In the genomic region with DNA sequence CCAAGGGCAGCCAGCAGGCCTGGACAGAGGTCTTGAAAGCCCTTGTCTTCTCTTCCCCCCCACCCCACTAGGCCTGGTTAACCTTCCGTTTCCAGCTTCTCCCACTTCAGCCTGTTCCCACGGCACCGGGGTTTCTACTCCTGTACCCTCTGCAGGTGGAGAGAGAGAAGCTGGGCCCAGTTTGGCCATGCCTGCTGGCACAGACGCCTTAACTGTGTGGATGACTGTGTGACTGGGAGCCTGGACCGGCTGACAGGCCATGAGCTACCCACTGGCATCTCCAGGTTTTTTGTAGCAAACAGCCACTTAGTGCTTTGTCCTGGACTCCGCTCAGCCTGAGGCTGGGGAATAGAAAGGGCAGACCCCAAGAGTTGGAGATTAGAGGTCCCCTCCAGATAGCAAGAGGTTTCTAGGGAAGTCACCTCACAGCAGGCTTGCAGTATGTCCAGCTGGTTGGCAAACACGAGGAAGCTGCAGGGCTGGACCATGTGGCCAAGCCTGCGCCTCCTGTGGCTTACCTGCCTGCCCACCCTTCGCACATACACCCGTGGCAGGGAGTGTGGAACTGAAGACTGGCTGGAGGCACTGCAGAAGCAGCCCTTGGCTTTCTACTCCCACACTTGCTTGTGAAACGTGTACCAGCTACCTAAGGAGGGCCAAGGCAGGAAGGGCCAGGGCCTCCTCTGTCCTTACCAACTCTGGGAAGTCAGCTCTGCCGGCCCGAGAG, we compare ENCODE assay signal across 18 mouse cellular contexts. TPM values are rescaled to one million over a fixed set of nuclear protein-coding genes. Genes with fewer than 3 reads are reported as not detected.
DNase-seq lines count a peak whose midpoint lies in the region; ATAC-seq lines count a peak whose summit lies in the region.
"Had no signal": no experiment of that assay in that cellular context is flagged by ENCODE, and none has a peak within 500 bp of the region (broad histone marks: within the 10 kb centered on the region; RNA-seq: fewer than 3 reads in every experiment).

No protein-coding gene starts in this region.

- H3K4me3 ChIP-seq in forebrain, embryonic 11.5 days (ENCODE audit: low read depth, low read length) = no peak overlapping the region
- no peak overlapping the region for H3K4me3 ChIP-seq in forebrain, embryonic 14.5 days (ENCODE audit: low read depth, low read length)
- H3K4me3 ChIP-seq in hindbrain, embryonic 13.5 days = no peak overlapping the region
- no peak overlapping the region for H3K4me3 ChIP-seq in hindbrain, embryonic 11.5 days (ENCODE audit: low read depth, low read length)
- H3K4me3 ChIP-seq: embryonic facial prominence, embryonic 10.5 days; heart, embryonic 13.5 days had no signal

- no peak for ATAC-seq in forebrain, embryonic 11.5 days (replicated peaks; ENCODE audit: low FRiP score)
- ATAC-seq in forebrain, embryonic 14.5 days = no peak
- no peak for ATAC-seq in hindbrain, embryonic 13.5 days (ENCODE audit: low FRiP score)
- no peak for ATAC-seq in hindbrain, embryonic 11.5 days (ENCODE audit: low FRiP score)
- ATAC-seq: forebrain, postnatal 0 days; intestine, embryonic 16.5 days had no signal

- peak; percentile 34 for DNase-seq in cerebellum, adult 11-12 months
- no peak for DNase-seq in cerebellum, adult 11 months
- peak; percentile 48 for DNase-seq in forebrain, embryonic 11.5 days (ENCODE audit: low spot score)
- no peak for DNase-seq in forebrain, embryonic 14.5 days (ENCODE audit: low spot score)
- no peak for DNase-seq in hindbrain, embryonic 11.5 days (ENCODE audit: low spot score)
- no peak for DNase-seq in left cerebral cortex, postnatal 4 days
- DNase-seq: adrenal gland, postnatal 25 days; forebrain, postnatal 0 days; gastrocnemius, postnatal 14 days; heart, postnatal 36 days; kidney, adult 2 months had no signal

- no peak overlapping the region for H3K9ac ChIP-seq in forebrain, embryonic 11.5 days (ENCODE audit: low read length)
- H3K9ac ChIP-seq in forebrain, embryonic 14.5 days (ENCODE audit: low read length) = no peak overlapping the region
- H3K9ac ChIP-seq in hindbrain, embryonic 13.5 days = no peak overlapping the region
- H3K9ac ChIP-seq in hindbrain, embryonic 11.5 days (ENCODE audit: low read depth, low read length) = no peak overlapping the region
- H3K9ac ChIP-seq: forebrain, postnatal 0 days; heart, embryonic 13.5 days; hindbrain, embryonic 14.5 days had no signal

- H3K4me1 ChIP-seq in forebrain, embryonic 11.5 days (replicated peaks; ENCODE audit: control insufficient read depth, insufficient read depth, low read length) = no peaks in the 10 kb centered on the region
- H3K4me1 ChIP-seq in forebrain, embryonic 14.5 days (ENCODE audit: control insufficient read depth, insufficient read depth, low read length) = no peaks in the 10 kb centered on the region
- peaks cover 7% of the 10 kb centered on the region for H3K4me1 ChIP-seq in hindbrain, embryonic 13.5 days (replicated peaks)
- no peaks in the 10 kb centered on the region for H3K4me1 ChIP-seq in hindbrain, embryonic 11.5 days (replicated peaks; ENCODE audit: control insufficient read depth, insufficient read depth, low read length)

- WGBS in forebrain, embryonic 11.5 days = 87% methylated on average over 13 of the region's 13 CpGs
- WGBS in forebrain, embryonic 14.5 days = 85% methylated on average over 13 of the region's 13 CpGs
- 88% methylated on average over 13 of the region's 13 CpGs for WGBS in hindbrain, embryonic 13.5 days
- 91% methylated on average over 13 of the region's 13 CpGs for WGBS in hindbrain, embryonic 11.5 days

- no peaks in the 10 kb centered on the region for H3K9me3 ChIP-seq in forebrain, embryonic 11.5 days (ENCODE audit: control insufficient read depth, low read length)
- no peaks in the 10 kb centered on the region for H3K9me3 ChIP-seq in forebrain, embryonic 14.5 days (replicated peaks; ENCODE audit: control insufficient read depth, low read length)
- no peaks in the 10 kb centered on the region for H3K9me3 ChIP-seq in hindbrain, embryonic 13.5 days
- H3K9me3 ChIP-seq in hindbrain, embryonic 11.5 days (ENCODE audit: control insufficient read depth, low read length) = no peaks in the 10 kb centered on the region
- H3K9me3 ChIP-seq: embryonic facial prominence, embryonic 10.5 days; heart, embryonic 13.5 days had no signal

- peaks cover 38% of the 10 kb centered on the region for H3K36me3 ChIP-seq in forebrain, embryonic 11.5 days (ENCODE audit: control insufficient read depth, insufficient read depth, low read length)
- H3K36me3 ChIP-seq in forebrain, embryonic 14.5 days (ENCODE audit: control insufficient read depth, insufficient read depth, low read length) = peaks cover 88% of the 10 kb centered on the region
- H3K36me3 ChIP-seq in hindbrain, embryonic 13.5 days = peaks cover 80% of the 10 kb centered on the region
- peaks cover 19% of the 10 kb centered on the region for H3K36me3 ChIP-seq in hindbrain, embryonic 11.5 days (ENCODE audit: control insufficient read depth, insufficient read depth, low read length)

- no peak overlapping the region for H3K4me2 ChIP-seq in forebrain, embryonic 11.5 days (ENCODE audit: low read depth, low read length, severe bottlenecking)
- H3K4me2 ChIP-seq in forebrain, embryonic 14.5 days (ENCODE audit: low read length) = no peak overlapping the region
- no peak overlapping the region for H3K4me2 ChIP-seq in hindbrain, embryonic 13.5 days
- no peak overlapping the region for H3K4me2 ChIP-seq in hindbrain, embryonic 11.5 days (replicated peaks; ENCODE audit: low read depth, low read length)
- H3K4me2 ChIP-seq: heart, embryonic 13.5 days; hindbrain, embryonic 14.5 days had no signal

- no peak overlapping the region for H3K27ac ChIP-seq in forebrain, embryonic 11.5 days (ENCODE audit: low read depth, low read length)
- H3K27ac ChIP-seq in forebrain, embryonic 14.5 days (ENCODE audit: low read depth, low read length) = no peak overlapping the region
- 0 out of 2 replicates have a peak overlapping the region, but pooled peaks have one; percentile 20 for H3K27ac ChIP-seq in hindbrain, embryonic 13.5 days
- no peak overlapping the region for H3K27ac ChIP-seq in hindbrain, embryonic 11.5 days (ENCODE audit: low read depth, low read length)
- H3K27ac ChIP-seq: embryonic facial prominence, embryonic 10.5 days; heart, embryonic 13.5 days; hindbrain, embryonic 14.5 days had no signal

- no peaks in the 10 kb centered on the region for H3K27me3 ChIP-seq in forebrain, embryonic 11.5 days (ENCODE audit: control insufficient read depth, insufficient read depth, low read length)
- H3K27me3 ChIP-seq in forebrain, embryonic 14.5 days (replicated peaks; ENCODE audit: control insufficient read depth, insufficient read depth, low read length) = no peaks in the 10 kb centered on the region
- H3K27me3 ChIP-seq in hindbrain, embryonic 13.5 days = no peaks in the 10 kb centered on the region
- no peaks in the 10 kb centered on the region for H3K27me3 ChIP-seq in hindbrain, embryonic 11.5 days (ENCODE audit: control insufficient read depth, insufficient read depth, low read length)
- H3K27me3 ChIP-seq: heart, embryonic 13.5 days had no signal

- intact Hi-C loops in left cerebral cortex, postnatal 4 days (cut with DNase I) = no loop called here

RNA-seq across cellular contexts. Expression of gene A3galt2, which starts 3.0 kb away (rescaled TPM):
- 0.56 TPM in 2 replicates for polyA plus RNA-seq in forebrain, embryonic 11.5 days (2014; fragmentation: Nextera tagmentation; extraction: Ambion mirVana)
- 0.27 and 0.38 TPM in 2 replicates for polyA plus RNA-seq in forebrain, embryonic 14.5 days (2014; fragmentation: Nextera tagmentation; extraction: Ambion mirVana)
- polyA plus RNA-seq in hindbrain, embryonic 13.5 days (2015; fragmentation: Nextera tagmentation; extraction: Ambion mirVana) = 0.38 and 0.53 TPM in 2 replicates
- polyA plus RNA-seq in hindbrain, embryonic 11.5 days (2014; fragmentation: Nextera tagmentation; extraction: Ambion mirVana) = 0.42 and 0.51 TPM in 2 replicates
- total RNA-seq in left cerebral cortex, postnatal 4 days (2021) = 1 to 10 TPM; 1.1 to 1.3 TPM
- total RNA-seq: gastrocnemius, adult 18-20 months; MEL had no signal

RNA-seq across cellular contexts. Expression of gene Zfp362, which starts 53.7 kb away (rescaled TPM):
- 53.0 and 55.2 TPM in 2 replicates for polyA plus RNA-seq in forebrain, embryonic 11.5 days (2014; fragmentation: Nextera tagmentation; extraction: Ambion mirVana)
- 26.1 and 31.3 TPM in 2 replicates for polyA plus RNA-seq in forebrain, embryonic 14.5 days (2014; fragmentation: Nextera tagmentation; extraction: Ambion mirVana)
- polyA plus RNA-seq in hindbrain, embryonic 13.5 days (2015; fragmentation: Nextera tagmentation; extraction: Ambion mirVana) = 36.9 and 39.0 TPM in 2 replicates
- polyA plus RNA-seq in hindbrain, embryonic 11.5 days (2014; fragmentation: Nextera tagmentation; extraction: Ambion mirVana) = 29.5 and 30.4 TPM in 2 replicates
- total RNA-seq in left cerebral cortex, postnatal 4 days (2021) = 10 to 100 TPM; 62.4 to 66.2 TPM

Comparison
In these comparisons a context has a peak if more than half of its experiments do, and no peak if none do; other contexts are left out.
1. DNase-seq: peak in cerebellum, adult 11-12 months (single experiment) and forebrain, embryonic 11.5 days (single experiment); none in cerebellum, adult 11 months (single experiment), forebrain, embryonic 14.5 days (single experiment), hindbrain, embryonic 11.5 days (single experiment) and left cerebral cortex, postnatal 4 days (single experiment).